Mouse (Mus musculus) lung, postnatal 0 days (tissue): ENCODE measurements around the gene Cd4. TPM values are rescaled to one million over a fixed set of nuclear protein-coding genes. Genes with fewer than 3 reads are reported as not detected.
A peak's percentile ranks its signal among the peaks of the same experiment; 100 is the strongest.

Experiments used
- ATAC-seq: fragments of 200-750 bp; cut with Nextera tagmentation; 2 replicates; pipeline ENCODE4 v1.8.0; 2017; ENCODE audit warnings: moderate library complexity
- DNase-seq: peaks from one replicate; pipeline ENCODE4 v3.0.0-alpha.2; 2016; ENCODE audit warnings: low spot score
- H3K27ac ChIP-seq: fragments of 300-500 bp; sonication (generic); 2 replicates; pipeline ENCODE4 v1.5.1; 2014; ENCODE audit warnings: antibody characterized with exemption, mild to moderate bottlenecking, low read length, mixed read lengths
- H3K27me3 ChIP-seq: fragments of 300-500 bp; sonication (generic); replicated peaks from 2 replicates; pipeline ENCODE4 v1.6.1; 2014; ENCODE audit warnings: low read length, mixed read lengths; ENCODE audit not compliant: insufficient read depth
- H3K36me3 ChIP-seq: fragments of 300-500 bp; sonication (generic); 2 replicates; pipeline ENCODE4 v1.6.1; 2014; ENCODE audit warnings: low read length, mixed read lengths; ENCODE audit not compliant: insufficient read depth
- H3K4me1 ChIP-seq: fragments of 300-500 bp; sonication (generic); 2 replicates; pipeline ENCODE4 v1.6.1; 2014; ENCODE audit warnings: antibody characterized with exemption, low read depth, low read length, mixed read lengths; ENCODE audit not compliant: insufficient read depth
- H3K4me2 ChIP-seq: fragments of 300-500 bp; sonication (generic); replicated peaks from 2 replicates; pipeline ENCODE4 v1.6.1; 2014; ENCODE audit warnings: low read depth, mild to moderate bottlenecking, low read length, moderate library complexity, mixed read lengths
- H3K4me3 ChIP-seq: fragments of 300-500 bp; sonication (generic); 2 replicates; pipeline ENCODE4 v1.5.1; 2014; ENCODE audit warnings: low read depth, low read length
- H3K9ac ChIP-seq: fragments of 300-500 bp; sonication (generic); replicated peaks from 2 replicates; pipeline ENCODE4 v1.6.1; 2014; ENCODE audit warnings: low read depth, mild to moderate bottlenecking
- H3K9me3 ChIP-seq: fragments of 300-500 bp; sonication (generic); 2 replicates; pipeline ENCODE4 v1.6.1; 2016; ENCODE audit warnings: low read length, mixed read lengths
- CTCF ChIP-seq: IDR thresholded peaks from 2 replicates; pipeline ENCODE4 v1.5.1; 2016; ENCODE audit warnings: antibody characterized with exemption, mild to moderate bottlenecking
- EP300 ChIP-seq: IDR thresholded peaks from 2 replicates; pipeline ENCODE4 v1.6.1; 2016; ENCODE audit warnings: antibody characterized with exemption, mild to moderate bottlenecking, control low read depth
- WGBS: fragments of 180-500 bp; shearing (Covaris S2); extraction: QIAGEN DNeasy Blood & Tissue Kit; methylation state at CpG from one replicate; pipeline ENCODE4 v1.1.7; 2014; 5-methylcytosine and 5-hydroxymethylcytosine counted together
- polyA plus RNA-seq: library from polyadenylated mRNA; unstranded; fragments of >200 nt; fragmentation: Nextera tagmentation; extraction: Ambion mirVana; gene quantifications from 2 replicates; pipeline ENCODE4 v1.2.1, GENCODE M21; 2015

Gene Cd4
- polyA plus RNA-seq, 1 experiment from 2014 or later: 0.10 TPM

DNA sequence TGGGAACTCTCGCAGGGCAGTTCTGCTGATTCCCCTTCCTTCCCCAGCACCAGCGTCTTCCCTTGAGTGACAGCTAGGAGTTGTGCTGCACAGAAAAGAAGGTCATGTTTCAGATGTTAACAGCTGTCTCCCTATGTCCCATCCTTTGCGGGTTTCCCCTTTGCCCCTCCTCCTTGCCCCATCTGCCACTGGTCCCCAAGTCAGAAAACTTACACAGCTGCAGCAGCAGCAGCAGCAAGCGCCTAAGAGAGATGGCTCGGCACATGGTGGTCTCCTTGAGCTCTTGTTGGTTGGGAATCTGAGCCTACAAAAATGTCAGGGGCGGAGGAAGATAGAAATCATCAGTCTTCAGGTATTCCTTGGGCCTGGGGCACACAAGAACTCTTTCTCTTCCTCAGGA is 8.6 kb downstream of the Cd4 start:
- H3K9me3 ChIP-seq: no peaks in the 10 kb centered on the region
- WGBS: 50% methylated on average over 6 of the region's 6 CpGs

DNA sequence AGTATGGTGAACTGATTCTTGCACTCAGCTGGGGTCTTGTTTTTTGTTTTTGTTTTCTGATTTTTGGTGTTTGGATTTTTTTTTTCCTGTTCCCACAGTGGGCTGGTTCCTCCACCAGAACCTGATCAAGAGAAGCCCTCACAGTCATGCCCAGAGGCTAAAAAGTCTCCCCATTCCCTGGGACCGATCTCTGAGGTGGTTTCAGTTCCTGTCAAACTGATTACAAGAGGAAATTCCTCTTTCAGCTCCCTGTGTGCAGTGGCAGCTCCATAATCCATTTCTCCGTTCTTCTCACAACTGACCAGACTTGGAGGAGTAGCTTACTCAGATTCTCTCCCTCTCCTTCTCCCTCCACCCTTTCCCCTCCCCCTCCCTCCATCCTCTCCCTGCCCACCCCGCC is 13.7 kb downstream of the Cd4 start:
- ATAC-seq: no peak
- no peaks in the 10 kb centered on the region for H3K27me3 ChIP-seq
- H3K9me3 ChIP-seq: no peaks in the 10 kb centered on the region
- no peak for DNase-seq
- no peak overlapping the region for H3K9ac ChIP-seq
- H3K36me3 ChIP-seq: no peaks in the 10 kb centered on the region
- no peak for TF ChIP-seq EP300
- TF ChIP-seq CTCF: 0 out of 2 replicates have a peak, but pooled peaks have one; percentile 15
- no peak overlapping the region for H3K4me3 ChIP-seq
- H3K27ac ChIP-seq: no peak overlapping the region
- WGBS: 28% methylated on average over 2 of the region's 3 CpGs
- H3K4me2 ChIP-seq: no peak overlapping the region
- H3K4me1 ChIP-seq: no peaks in the 10 kb centered on the region

More for the DNA sequence above, 8.6 kb downstream of the Cd4 start:
- TF ChIP-seq CTCF (no peak), EP300 (no peak)
- Histone ChIP-seq H3K9ac (no peak overlapping the region), H3K27me3 (no peaks in the 10 kb centered on the region), H3K4me3 (no peak overlapping the region), H3K4me2 (no peak overlapping the region), H3K27ac (no peak overlapping the region), H3K36me3 (no peaks in the 10 kb centered on the region), H3K4me1 (no peaks in the 10 kb centered on the region)
- ATAC-seq (no peak), DNase-seq (no peak)

DNA sequence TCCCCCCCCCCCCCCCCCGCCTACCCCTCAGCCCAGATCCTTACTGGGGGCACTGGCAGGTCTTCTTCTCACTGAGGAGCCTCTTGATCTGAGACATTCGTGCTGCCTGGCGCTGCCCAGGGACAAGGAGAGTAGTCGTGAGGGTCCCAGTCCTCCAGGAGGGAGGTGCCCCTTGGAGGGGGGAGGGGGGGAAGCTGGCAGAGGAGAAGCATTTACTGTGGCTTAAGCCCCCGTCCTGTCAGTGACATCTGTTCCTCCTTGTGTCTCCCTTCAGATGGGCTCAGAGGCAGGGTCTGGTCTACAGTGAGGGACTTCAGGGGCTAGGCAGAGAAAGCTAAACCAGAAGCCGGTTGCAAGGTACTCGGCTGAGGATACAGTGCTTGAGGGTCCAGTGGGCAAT is 21.5 kb downstream of the Cd4 start:
- Histone ChIP-seq H3K9ac (no peak overlapping the region), H3K27me3 (peaks cover 12% of the 10 kb centered on the region; the same call in 1 of the 2 replicates), H3K9me3 (no peaks in the 10 kb centered on the region), H3K36me3 (no peaks in the 10 kb centered on the region), H3K4me2 (no peak overlapping the region), H3K27ac (no peak overlapping the region), H3K4me3 (no peak overlapping the region), H3K4me1 (0 out of 2 replicates have a peak, but pooled peaks cover 3% of the 10 kb centered on the region)
- TF ChIP-seq CTCF: no peak
- TF ChIP-seq EP300: no peak
- ATAC-seq: no peak
- no peak for DNase-seq
- 48% methylated on average over 6 of the region's 7 CpGs for WGBS

DNA sequence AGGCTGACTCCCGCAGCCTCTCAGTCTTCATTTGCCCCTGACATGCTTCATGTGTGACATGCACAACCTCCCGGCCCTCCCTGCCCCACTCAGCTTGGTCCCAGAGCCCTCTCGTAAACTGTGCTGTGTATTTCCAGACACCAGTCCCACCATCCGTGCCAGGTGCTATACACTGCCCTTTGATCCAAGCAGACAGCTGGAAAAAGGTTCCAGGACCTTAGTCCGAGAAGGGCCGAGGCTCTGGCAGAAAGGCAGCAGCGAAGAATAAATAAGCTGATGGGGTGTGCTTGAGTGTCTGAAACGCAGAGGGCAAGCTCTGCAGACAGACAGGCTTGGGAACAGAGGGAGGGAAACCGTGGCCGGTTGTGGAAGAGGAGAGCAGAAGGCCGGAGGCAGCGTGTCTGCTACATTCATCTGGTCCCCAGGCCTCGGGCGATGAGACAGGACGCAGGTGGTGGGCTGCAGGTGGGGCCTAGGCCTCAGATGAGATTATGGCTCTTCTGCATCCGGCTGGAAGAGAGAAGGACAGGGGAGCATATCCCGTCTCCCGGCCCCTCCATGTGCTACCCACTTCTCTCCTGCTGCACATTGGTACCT is 22.2 kb downstream of the Cd4 start:
- TF ChIP-seq CTCF (no peak), EP300 (no peak)
- Histone ChIP-seq H3K27me3 (peaks cover 12% of the 10 kb centered on the region; the same call in 1 of the 2 replicates), H3K4me3 (no peak overlapping the region), H3K4me1 (0 out of 2 replicates have a peak, but pooled peaks cover 3% of the 10 kb centered on the region), H3K36me3 (no peaks in the 10 kb centered on the region), H3K9ac (no peak overlapping the region), H3K27ac (no peak overlapping the region), H3K4me2 (no peak overlapping the region), H3K9me3 (no peaks in the 10 kb centered on the region)
- DNase-seq (no peak), ATAC-seq (no peak)
- WGBS: 43% methylated on average over 17 of the region's 18 CpGs

DNA sequence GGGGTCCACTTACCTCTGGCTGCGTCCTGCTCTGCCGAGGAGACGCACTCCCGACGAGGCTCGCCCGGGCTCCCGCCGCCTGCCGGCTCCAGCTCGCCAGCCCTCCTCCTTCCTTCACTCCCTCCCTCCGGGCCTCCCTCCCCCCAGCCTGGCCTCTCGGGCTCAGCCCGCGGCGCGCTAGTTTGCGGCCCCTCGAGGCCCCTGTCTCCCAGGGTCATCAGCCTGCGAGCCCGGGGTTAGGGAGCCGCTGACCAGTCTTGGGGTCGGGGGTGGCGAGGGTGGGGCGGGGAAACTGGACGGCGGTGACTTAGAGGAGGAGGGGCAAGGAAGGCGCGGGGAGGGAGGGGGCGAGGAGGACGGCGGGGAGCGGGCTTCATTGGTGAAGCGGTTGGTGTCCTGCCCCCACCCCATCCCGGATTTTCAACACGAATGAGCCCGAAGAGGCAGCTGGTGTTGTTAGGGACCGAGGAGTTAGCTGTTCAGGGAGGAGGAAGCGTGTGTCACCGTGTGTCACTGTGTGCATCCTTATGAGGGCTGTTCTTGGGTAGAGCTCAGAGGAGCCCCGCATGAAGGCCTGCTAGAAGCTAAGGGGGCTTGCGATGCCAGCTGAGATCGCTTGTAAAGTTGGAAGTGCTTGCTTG is 24.2 kb downstream of the Cd4 start, which contains the start of gene Gpr162:
TSS of gene Gpr162 (minus strand) at position 326 of the 641 bp plus-strand sequence.
- Histone ChIP-seq H3K36me3 (no peaks in the 10 kb centered on the region), H3K4me2 (peak within 1 kb of the TSS; percentile 91), H3K4me3 (peak within 1 kb of the TSS; percentile 48), H3K27me3 (peaks cover 16% of the 10 kb centered on the region), H3K27ac (no peak within 1 kb of the TSS), H3K4me1 (0 out of 2 replicates have a peak, but pooled peaks cover 3% of the 10 kb centered on the region), H3K9me3 (no peaks in the 10 kb centered on the region), H3K9ac (0 out of 2 replicates have a peak within 1 kb of the TSS, but pooled peaks have one; percentile 5)
- DNase-seq (peak; percentile 75), ATAC-seq (peak; percentile 76)
- WGBS: 3% methylated on average over 34 of the region's 43 CpGs
- TF ChIP-seq CTCF (peak; percentile 30), EP300 (no peak)

DNA sequence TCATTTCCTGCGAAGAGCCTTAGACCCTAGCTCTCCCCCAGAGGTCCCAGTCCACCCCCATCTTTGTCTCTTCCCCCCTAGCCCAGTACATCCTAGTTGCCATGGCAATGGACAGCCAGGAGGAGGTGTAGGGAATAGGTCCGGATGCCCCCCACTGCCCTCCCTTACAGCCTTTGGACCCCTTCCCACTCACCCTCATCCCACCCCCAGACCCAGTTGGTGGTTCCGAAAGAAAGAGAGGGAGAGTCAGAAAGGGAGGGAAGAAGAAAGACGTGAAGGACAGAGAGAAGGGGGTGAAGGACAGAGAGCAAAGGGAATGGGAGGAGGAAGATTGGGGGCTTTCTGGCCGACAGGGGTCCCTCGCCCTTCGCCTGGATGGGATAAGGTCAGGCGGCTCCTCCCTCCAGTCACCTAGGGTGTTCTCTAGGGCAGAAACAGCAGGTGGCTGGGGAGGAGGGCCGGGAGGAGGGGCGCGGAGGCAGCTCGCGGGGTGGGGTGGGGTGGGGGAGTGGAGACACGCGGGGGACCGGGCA is 24.8 kb downstream of the Cd4 start:
- ATAC-seq: no peak

More for the DNA sequence above, 24.8 kb downstream of the Cd4 start:
- peak overlapping the region; percentile 48 for H3K4me3 ChIP-seq
- H3K27ac ChIP-seq: no peak overlapping the region
- DNase-seq: no peak
- no peaks in the 10 kb centered on the region for H3K36me3 ChIP-seq
- H3K27me3 ChIP-seq: peaks cover 20% of the 10 kb centered on the region
- H3K4me2 ChIP-seq: peak overlapping the region; percentile 91
- 0% methylated on average over 8 of the region's 16 CpGs for WGBS
- 0 out of 2 replicates have a peak, but pooled peaks cover 3% of the 10 kb centered on the region for H3K4me1 ChIP-seq
- no peak overlapping the region for H3K9ac ChIP-seq
- no peak for TF ChIP-seq CTCF
- no peak for TF ChIP-seq EP300
- no peaks in the 10 kb centered on the region for H3K9me3 ChIP-seq
